Mouse (Mus musculus): Measurements from ENCODE around the gene Mga. TPM values are rescaled to one million over a fixed set of nuclear protein-coding genes. Genes with fewer than 3 reads are reported as not detected.
A peak's percentile ranks its signal among the peaks of the same experiment; 100 is the strongest.

Mga gene
- polyA plus RNA-seq, 1 experiment from 2014 or later: 14.2 TPM

GRCm38 (mm10) chr2:119873105-119873464 is 23.9 kb upstream of the Mga start:
- H3K27me3 ChIP-seq (replicated peaks; ENCODE audit: insufficient read depth, low read length): no peaks in the 10 kb centered on the region
- no peaks in the 10 kb centered on the region for H3K9me3 ChIP-seq (ENCODE audit: low read length)
- 2% methylated on average over 39 of the region's 39 CpGs for WGBS
- peak overlapping the region; percentile 38; the same call in 1 of the 2 replicates for H3K27ac ChIP-seq (ENCODE audit: low read length)
- peak overlapping the region; percentile 79 for H3K4me2 ChIP-seq (replicated peaks; ENCODE audit: low read depth, low read length)
- no peak for TF ChIP-seq CTCF (IDR thresholded peaks at IDR 0.05)
- no peak for TF ChIP-seq EP300 (IDR thresholded peaks at IDR 0.05)
- peak overlapping the region; percentile 41 for H3K4me3 ChIP-seq (ENCODE audit: low read depth, low read length)
- ATAC-seq (peak; percentile 91), DNase-seq (ENCODE audit: low spot score) (peak; percentile 81)
- H3K4me1 ChIP-seq (ENCODE audit: insufficient read depth, low read depth, low read length): peaks cover 5% of the 10 kb centered on the region; the same call in 1 of the 2 replicates
- peak overlapping the region; percentile 36 for H3K9ac ChIP-seq (replicated peaks; ENCODE audit: low read depth)
- no peaks in the 10 kb centered on the region for H3K36me3 ChIP-seq (ENCODE audit: insufficient read depth, low read length)

- H3K4me3 ChIP-seq (ENCODE audit: low read depth, low read length): no peak overlapping the region
- DNase-seq (ENCODE audit: low spot score) (no peak), ATAC-seq (no peak)
- H3K4me1 ChIP-seq (ENCODE audit: insufficient read depth, low read depth, low read length): peaks cover 5% of the 10 kb centered on the region; the same call in 1 of the 2 replicates
- TF ChIP-seq EP300 (IDR thresholded peaks at IDR 0.05) (no peak), CTCF (IDR thresholded peaks at IDR 0.05) (no peak)
- no peaks in the 10 kb centered on the region for H3K36me3 ChIP-seq (ENCODE audit: insufficient read depth, low read length)
- H3K27me3 ChIP-seq (replicated peaks; ENCODE audit: insufficient read depth, low read length): no peaks in the 10 kb centered on the region
- H3K9ac ChIP-seq (replicated peaks; ENCODE audit: low read depth): no peak overlapping the region
- H3K9me3 ChIP-seq (ENCODE audit: low read length): no peaks in the 10 kb centered on the region
- no peak overlapping the region for H3K27ac ChIP-seq (ENCODE audit: low read length)
- H3K4me2 ChIP-seq (replicated peaks; ENCODE audit: low read depth, low read length): no peak overlapping the region
These were observed 21.0 kb upstream of the Mga start for GRCm38 (mm10) chr2:119875981-119876380.

DNA sequence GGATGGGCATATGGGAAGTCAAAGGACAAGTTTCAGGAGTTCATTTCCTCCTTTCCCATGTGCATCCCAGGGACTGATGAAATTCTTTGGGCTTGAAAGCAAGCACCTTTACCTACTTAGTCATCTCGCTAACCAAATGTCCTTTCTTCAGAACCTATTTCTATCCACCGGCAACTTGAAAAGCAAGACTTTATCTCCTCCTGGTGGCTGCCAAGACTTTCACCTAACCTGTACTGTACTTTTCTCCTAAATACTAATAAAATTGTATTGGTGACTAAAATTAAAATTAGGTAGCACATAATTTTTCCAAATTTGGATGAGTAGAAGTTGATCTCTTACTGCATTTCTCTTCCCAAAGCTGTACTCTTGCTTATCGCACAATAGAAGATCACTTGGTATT is 9.8 kb upstream of the Mga start:
- WGBS: 91% methylated on average over 3 of the region's 3 CpGs
- ATAC-seq: no peak
- Histone ChIP-seq H3K27me3 (replicated peaks; ENCODE audit: insufficient read depth, low read length) (no peaks in the 10 kb centered on the region), H3K4me1 (ENCODE audit: insufficient read depth, low read depth, low read length) (no peaks in the 10 kb centered on the region), H3K36me3 (ENCODE audit: insufficient read depth, low read length) (no peaks in the 10 kb centered on the region), H3K4me2 (replicated peaks; ENCODE audit: low read depth, low read length) (no peak overlapping the region), H3K9ac (replicated peaks; ENCODE audit: low read depth) (no peak overlapping the region), H3K4me3 (ENCODE audit: low read depth, low read length) (no peak overlapping the region), H3K9me3 (ENCODE audit: low read length) (no peaks in the 10 kb centered on the region), H3K27ac (ENCODE audit: low read length) (no peak overlapping the region)
- peak; percentile 10; the same call in 1 of the 2 replicates for TF ChIP-seq CTCF (IDR thresholded peaks at IDR 0.05)
- no peak for TF ChIP-seq EP300 (IDR thresholded peaks at IDR 0.05)
- DNase-seq (ENCODE audit: low spot score): no peak

- peak; percentile 16; the same call in 1 of the 2 replicates for TF ChIP-seq EP300 (IDR thresholded peaks at IDR 0.05)
- TF ChIP-seq CTCF (IDR thresholded peaks at IDR 0.05): no peak
- WGBS: 15% methylated on average over 19 of the region's 19 CpGs
- ATAC-seq: peak; percentile 77
These were observed 407 bp upstream of the Mga start for GRCm38 (mm10) chr2:119896553-119897089.

GRCm38 (mm10) chr2:119898141-119898594 is 1.1 kb downstream of the Mga start:
- peak overlapping the region; percentile 97 for H3K27ac ChIP-seq (ENCODE audit: low read length)
- 3% methylated on average over 19 of the region's 19 CpGs for WGBS
- ATAC-seq: peak; percentile 77
- peak overlapping the region; percentile 40 for H3K4me3 ChIP-seq (ENCODE audit: low read depth, low read length)
- DNase-seq (ENCODE audit: low spot score): peak; percentile 96
- H3K9me3 ChIP-seq (ENCODE audit: low read length): no peaks in the 10 kb centered on the region
- peak overlapping the region; percentile 64 for H3K4me2 ChIP-seq (replicated peaks; ENCODE audit: low read depth, low read length)
- TF ChIP-seq EP300 (IDR thresholded peaks at IDR 0.05) (0 out of 2 replicates have a peak, but pooled peaks have one; percentile 70), CTCF (IDR thresholded peaks at IDR 0.05) (no peak)
- peaks cover 13% of the 10 kb centered on the region; the same call in 1 of the 2 replicates for H3K4me1 ChIP-seq (ENCODE audit: insufficient read depth, low read depth, low read length)
- no peaks in the 10 kb centered on the region for H3K27me3 ChIP-seq (replicated peaks; ENCODE audit: insufficient read depth, low read length)
- peaks cover 2% of the 10 kb centered on the region; the same call in 1 of the 2 replicates for H3K36me3 ChIP-seq (ENCODE audit: insufficient read depth, low read length)
- no peak overlapping the region for H3K9ac ChIP-seq (replicated peaks; ENCODE audit: low read depth)

More at GRCm38 (mm10) chr2:119896553-119897089, 407 bp upstream of the Mga start:
- Histone ChIP-seq H3K27me3 (replicated peaks; ENCODE audit: insufficient read depth, low read length) (no peaks in the 10 kb centered on the region), H3K9me3 (ENCODE audit: low read length) (no peaks in the 10 kb centered on the region), H3K4me3 (ENCODE audit: low read depth, low read length) (peak overlapping the region; percentile 40), H3K27ac (ENCODE audit: low read length) (peak overlapping the region; percentile 97), H3K4me2 (replicated peaks; ENCODE audit: low read depth, low read length) (peak overlapping the region; percentile 64), H3K9ac (replicated peaks; ENCODE audit: low read depth) (0 out of 2 replicates have a peak overlapping the region, but pooled peaks have one; percentile 32), H3K4me1 (ENCODE audit: insufficient read depth, low read depth, low read length) (peaks cover 13% of the 10 kb centered on the region; the same call in 1 of the 2 replicates), H3K36me3 (ENCODE audit: insufficient read depth, low read length) (no peaks in the 10 kb centered on the region)
- DNase-seq (ENCODE audit: low spot score): no peak

- Histone ChIP-seq H3K36me3 (ENCODE audit: insufficient read depth, low read length) (no peaks in the 10 kb centered on the region), H3K27ac (ENCODE audit: low read length) (no peak overlapping the region), H3K4me1 (ENCODE audit: insufficient read depth, low read depth, low read length) (no peaks in the 10 kb centered on the region), H3K9me3 (ENCODE audit: low read length) (no peaks in the 10 kb centered on the region), H3K27me3 (replicated peaks; ENCODE audit: insufficient read depth, low read length) (no peaks in the 10 kb centered on the region), H3K9ac (replicated peaks; ENCODE audit: low read depth) (no peak overlapping the region), H3K4me2 (replicated peaks; ENCODE audit: low read depth, low read length) (no peak overlapping the region), H3K4me3 (ENCODE audit: low read depth, low read length) (no peak overlapping the region)
- TF ChIP-seq CTCF (IDR thresholded peaks at IDR 0.05) (no peak), EP300 (IDR thresholded peaks at IDR 0.05) (no peak)
- DNase-seq (ENCODE audit: low spot score) (no peak), ATAC-seq (no peak)
These were observed 19.0 kb downstream of the Mga start for GRCm38 (mm10) chr2:119916007-119916406.
